Mouse (Mus musculus) forebrain, embryonic 14.5 days (tissue): ENCODE measurements around the gene Arhgap1. TPM values are rescaled to one million over a fixed set of nuclear protein-coding genes. Genes with fewer than 3 reads are reported as not detected.

ENCODE experiments used
- ATAC-seq: fragments of 200-750 bp; cut with Nextera tagmentation; 2 replicates; pipeline ENCODE4 v1.8.0; 2017; ENCODE audit warnings: mild to moderate bottlenecking, moderate library complexity
- DNase-seq: peaks from one replicate; pipeline ENCODE4 v3.0.0-alpha.2; 2015; ENCODE audit warnings: low spot score
- H3K27ac ChIP-seq: fragments of 300-500 bp; sonication (generic); 2 replicates; pipeline ENCODE4 v1.5.1; 2014; ENCODE audit warnings: low read depth, mild to moderate bottlenecking, control low read depth, low read length, moderate library complexity
- H3K27me3 ChIP-seq: fragments of 300-500 bp; sonication (generic); replicated peaks from 2 replicates; pipeline ENCODE4 v1.6.1; 2014; ENCODE audit warnings: low read length, control low read depth, mixed read lengths; ENCODE audit not compliant: control insufficient read depth, insufficient read depth
- H3K36me3 ChIP-seq: fragments of 300-500 bp; sonication (generic); 2 replicates; pipeline ENCODE4 v1.6.1; 2014; ENCODE audit warnings: low read length, control low read depth; ENCODE audit not compliant: control insufficient read depth, insufficient read depth
- H3K4me1 ChIP-seq: fragments of 300-500 bp; sonication (generic); 2 replicates; pipeline ENCODE4 v1.6.1; 2014; ENCODE audit warnings: antibody characterized with exemption, low read length, control low read depth; ENCODE audit not compliant: control insufficient read depth, insufficient read depth
- H3K4me2 ChIP-seq: fragments of 300-500 bp; sonication (generic); 2 replicates; pipeline ENCODE4 v1.6.1; 2014; ENCODE audit warnings: mild to moderate bottlenecking, control low read depth, low read length
- H3K4me3 ChIP-seq: fragments of 300-500 bp; sonication (generic); 2 replicates; pipeline ENCODE4 v1.5.1; 2014; ENCODE audit warnings: low read depth, low read length, control low read depth
- H3K9ac ChIP-seq: fragments of 300-500 bp; sonication (generic); 2 replicates; pipeline ENCODE4 v1.6.1; 2014; ENCODE audit warnings: mild to moderate bottlenecking, low read length, control low read depth, moderate library complexity
- H3K9me3 ChIP-seq: fragments of 300-500 bp; sonication (generic); replicated peaks from 2 replicates; pipeline ENCODE4 v1.6.1; 2016; ENCODE audit warnings: low read length, control low read depth, mixed read lengths; ENCODE audit not compliant: control insufficient read depth
- WGBS: fragments of 180-500 bp; shearing (Covaris S2); extraction: QIAGEN DNeasy Blood & Tissue Kit; methylation state at CpG from one replicate; pipeline ENCODE4 v1.1.7; 2014; 5-methylcytosine and 5-hydroxymethylcytosine counted together
- polyA plus RNA-seq: library from polyadenylated mRNA; unstranded; fragments of >200 nt; fragmentation: Nextera tagmentation; extraction: Ambion mirVana; gene quantifications from 2 replicates; pipeline ENCODE4 v1.2.1, GENCODE M21; 2014

Gene Arhgap1
- polyA plus RNA-seq, 1 experiment from 2014 or later = 87.9 TPM

GRCm38 (mm10) chr2:91714921-91715320 lies 65.3 kb downstream of the Arhgap1 start:
- H3K4me3 ChIP-seq = no peak overlapping the region
- no peak overlapping the region for H3K27ac ChIP-seq
- DNase-seq (no peak), ATAC-seq (no peak)
- H3K36me3 ChIP-seq = no peaks in the 10 kb centered on the region
- H3K27me3 ChIP-seq = no peaks in the 10 kb centered on the region
- H3K4me2 ChIP-seq = no peak overlapping the region
- 79% methylated on average over 1 of the region's 1 CpGs for WGBS
- H3K4me1 ChIP-seq = no peaks in the 10 kb centered on the region; the same call in 1 of the 2 replicates
- H3K9me3 ChIP-seq = no peaks in the 10 kb centered on the region
- H3K9ac ChIP-seq = no peak overlapping the region

- Histone ChIP-seq H3K9ac (no peak overlapping the region), H3K4me2 (no peak overlapping the region), H3K9me3 (no peaks in the 10 kb centered on the region), H3K4me3 (no peak overlapping the region), H3K27ac (no peak overlapping the region), H3K36me3 (peaks cover 10% of the 10 kb centered on the region), H3K27me3 (no peaks in the 10 kb centered on the region), H3K4me1 (no peaks in the 10 kb centered on the region)
- WGBS = 91% methylated on average over 6 of the region's 6 CpGs
- no peak for DNase-seq
- no peak for ATAC-seq
These were observed 68.6 kb downstream of the Arhgap1 start for GRCm38 (mm10) chr2:91718276-91718675.

Other genes starting within 250 kb of the Arhgap1 start
- 168 and 170 TPM in 2 replicates for gene 1110051M20Rik, start 205.2 kb upstream of the Arhgap1 start, polyA plus RNA-seq
- gene Lrp4, start 192.3 kb upstream of the Arhgap1 start, polyA plus RNA-seq = 4.7 and 5.1 TPM in 2 replicates
- 106 and 133 TPM in 2 replicates for gene Ckap5, start 123.1 kb upstream of the Arhgap1 start, polyA plus RNA-seq
- 0.11 and 0.14 TPM in 2 replicates for gene F2, start 13.4 kb upstream of the Arhgap1 start, polyA plus RNA-seq
- 5.2 and 7.5 TPM in 2 replicates for gene Zfp408, start 69 bp upstream of the Arhgap1 start, polyA plus RNA-seq
- gene Atg13, start 60.7 kb downstream of the Arhgap1 start, polyA plus RNA-seq = 40.4 and 43.3 TPM in 2 replicates
- gene Harbi1, start 61.0 kb downstream of the Arhgap1 start, polyA plus RNA-seq = 11.8 and 13.5 TPM in 2 replicates
- gene Ambra1, start 80.3 kb downstream of the Arhgap1 start, polyA plus RNA-seq = 14.8 and 19.3 TPM in 2 replicates